Mouse (Mus musculus) heart, embryonic 12.5 days (tissue): ENCODE measurements around the gene Prdx6. TPM values are rescaled to one million over a fixed set of nuclear protein-coding genes. Genes with fewer than 3 reads are reported as not detected.

ENCODE experiments used
- ATAC-seq: fragments of 200-750 bp; cut with Nextera tagmentation; 2 replicates; pipeline ENCODE4 v1.8.0; 2017; ENCODE audit warnings: moderate TSS enrichment, moderate library complexity; ENCODE audit not compliant: insufficient number of reproducible peaks, low FRiP score
- H3K27ac ChIP-seq: fragments of 300-500 bp; sonication (generic); 2 replicates; pipeline ENCODE4 v1.5.1; 2016; ENCODE audit warnings: mild to moderate bottlenecking, moderate library complexity; ENCODE audit not compliant: poor library complexity, severe bottlenecking
- H3K27me3 ChIP-seq: fragments of 300-500 bp; sonication (generic); replicated peaks from 2 replicates; pipeline ENCODE4 v1.6.1; 2016; ENCODE audit warnings: mild to moderate bottlenecking, moderate library complexity
- H3K36me3 ChIP-seq: fragments of 300-500 bp; sonication (generic); 2 replicates; pipeline ENCODE4 v1.6.1; 2016; ENCODE audit warnings: mild to moderate bottlenecking, moderate library complexity
- H3K4me1 ChIP-seq: fragments of 300-500 bp; sonication (generic); replicated peaks from 2 replicates; pipeline ENCODE4 v1.6.1; 2016; ENCODE audit warnings: mild to moderate bottlenecking
- H3K4me2 ChIP-seq: fragments of 300-500 bp; sonication (generic); 2 replicates; pipeline ENCODE4 v1.6.1; 2016; ENCODE audit warnings: mild to moderate bottlenecking, moderate library complexity
- H3K4me3 ChIP-seq: fragments of 300-500 bp; sonication (generic); 2 replicates; pipeline ENCODE4 v1.5.1; 2016; ENCODE audit warnings: mild to moderate bottlenecking
- H3K9ac ChIP-seq: fragments of 300-500 bp; sonication (generic); 2 replicates; pipeline ENCODE4 v1.6.1; 2016; ENCODE audit warnings: mild to moderate bottlenecking, moderate library complexity
- H3K9me3 ChIP-seq: fragments of 300-500 bp; sonication (generic); replicated peaks from 2 replicates; pipeline ENCODE4 v1.6.1; 2016; ENCODE audit warnings: mild to moderate bottlenecking, moderate library complexity
- WGBS: fragments of 180-500 bp; shearing (Covaris S2); methylation state at CpG from one replicate; pipeline ENCODE4 v1.1.7; 2016; 5-methylcytosine and 5-hydroxymethylcytosine counted together
- polyA plus RNA-seq: library from polyadenylated mRNA; unstranded; fragments of >200 nt; fragmentation: Nextera tagmentation; extraction: Ambion mirVana; gene quantifications from 2 replicates; pipeline ENCODE4 v1.2.1, GENCODE M21; 2016

Prdx6 gene
- polyA plus RNA-seq, 1 experiment from 2014 or later = 403 TPM

- no peaks in the 10 kb centered on the region for H3K9me3 ChIP-seq
- peaks cover 18% of the 10 kb centered on the region for H3K36me3 ChIP-seq
- peaks cover 23% of the 10 kb centered on the region for H3K4me1 ChIP-seq
- H3K9ac ChIP-seq = peak overlapping the region; percentile 95
- peak overlapping the region; percentile 93 for H3K4me3 ChIP-seq
- peak overlapping the region; percentile 76 for H3K4me2 ChIP-seq
- 2% methylated on average over 15 of the region's 15 CpGs for WGBS
- H3K27me3 ChIP-seq = no peaks in the 10 kb centered on the region
- peak overlapping the region; percentile 88 for H3K27ac ChIP-seq
- peak; percentile 67 for ATAC-seq
These were observed 902 bp downstream of the Prdx6 start for GRCm38 (mm10) chr1:161250031-161250603.

- H3K27ac ChIP-seq = peak overlapping the region; percentile 88
These were observed 1.6 kb downstream of the Prdx6 start for GRCm38 (mm10) chr1:161249442-161249841.

GRCm38 (mm10) chr1:161248685-161249084 lies 2.3 kb downstream of the Prdx6 start:
- peaks cover 32% of the 10 kb centered on the region for H3K36me3 ChIP-seq
- H3K9ac ChIP-seq = no peak overlapping the region
- 54% methylated on average over 7 of the region's 7 CpGs for whole genome bisulfite sequencing
- peak overlapping the region; percentile 93 for H3K4me3 ChIP-seq
- no peak overlapping the region for H3K27ac ChIP-seq
- ATAC-seq = no peak
- no peaks in the 10 kb centered on the region for H3K9me3 ChIP-seq
- H3K4me2 ChIP-seq = peak overlapping the region; percentile 76
- peaks cover 23% of the 10 kb centered on the region for H3K4me1 ChIP-seq
- H3K27me3 ChIP-seq = no peaks in the 10 kb centered on the region

More at GRCm38 (mm10) chr1:161249442-161249841, 1.6 kb downstream of the Prdx6 start:
- H3K4me1 ChIP-seq = peaks cover 23% of the 10 kb centered on the region
- H3K36me3 ChIP-seq = peaks cover 24% of the 10 kb centered on the region
- no peaks in the 10 kb centered on the region for H3K27me3 ChIP-seq
- no peak for ATAC-seq
- H3K4me2 ChIP-seq = peak overlapping the region; percentile 76
- WGBS = 18% methylated on average over 6 of the region's 6 CpGs
- H3K9me3 ChIP-seq = no peaks in the 10 kb centered on the region
- peak overlapping the region; percentile 93 for H3K4me3 ChIP-seq
- peak overlapping the region; percentile 95 for H3K9ac ChIP-seq

- Histone ChIP-seq H3K4me2 (peak overlapping the region; percentile 76), H3K9me3 (no peaks in the 10 kb centered on the region), H3K27me3 (no peaks in the 10 kb centered on the region), H3K9ac (no peak overlapping the region), H3K27ac (no peak overlapping the region), H3K36me3 (peaks cover 39% of the 10 kb centered on the region), H3K4me3 (0 out of 2 replicates have a peak overlapping the region, but pooled peaks have one; percentile 13), H3K4me1 (peaks cover 23% of the 10 kb centered on the region)
- ATAC-seq = no peak
- WGBS = 82% methylated on average over 11 of the region's 11 CpGs
These were observed 3.1 kb downstream of the Prdx6 start for GRCm38 (mm10) chr1:161247643-161248580.

GRCm38 (mm10) chr1:161247176-161247575 lies 3.8 kb downstream of the Prdx6 start:
- peaks cover 23% of the 10 kb centered on the region for H3K4me1 ChIP-seq
- WGBS = 80% methylated on average over 3 of the region's 3 CpGs
- H3K9ac ChIP-seq = no peak overlapping the region
- peaks cover 46% of the 10 kb centered on the region for H3K36me3 ChIP-seq
- H3K4me3 ChIP-seq = no peak overlapping the region
- H3K4me2 ChIP-seq = no peak overlapping the region
- H3K27me3 ChIP-seq = no peaks in the 10 kb centered on the region
- no peak overlapping the region for H3K27ac ChIP-seq
- no peaks in the 10 kb centered on the region for H3K9me3 ChIP-seq
- no peak for ATAC-seq

- H3K9ac ChIP-seq = no peak overlapping the region
- no peak overlapping the region for H3K4me3 ChIP-seq
- no peak overlapping the region for H3K4me2 ChIP-seq
- peaks cover 7% of the 10 kb centered on the region; the same call in 1 of the 2 replicates for H3K4me1 ChIP-seq
- WGBS = 96% methylated on average over 4 of the region's 4 CpGs
- ATAC-seq = no peak
- H3K27ac ChIP-seq = no peak overlapping the region
- H3K36me3 ChIP-seq = peaks cover 56% of the 10 kb centered on the region
- no peaks in the 10 kb centered on the region for H3K27me3 ChIP-seq
- H3K9me3 ChIP-seq = no peaks in the 10 kb centered on the region
These were observed 13.3 kb downstream of the Prdx6 start for GRCm38 (mm10) chr1:161237750-161238149.

- H3K4me2 ChIP-seq = no peak overlapping the region
- no peak overlapping the region for H3K27ac ChIP-seq
- H3K9me3 ChIP-seq = no peaks in the 10 kb centered on the region
- peaks cover 52% of the 10 kb centered on the region for H3K36me3 ChIP-seq
- H3K27me3 ChIP-seq = no peaks in the 10 kb centered on the region
- ATAC-seq = no peak
- 93% methylated on average over 7 of the region's 7 CpGs for WGBS
- peaks cover 7% of the 10 kb centered on the region; the same call in 1 of the 2 replicates for H3K4me1 ChIP-seq
- no peak overlapping the region for H3K9ac ChIP-seq
- H3K4me3 ChIP-seq = no peak overlapping the region
These were observed 13.7 kb downstream of the Prdx6 start for GRCm38 (mm10) chr1:161237339-161237738.

- no peak overlapping the region for H3K9ac ChIP-seq
- no peak overlapping the region for H3K27ac ChIP-seq
- H3K9me3 ChIP-seq = no peaks in the 10 kb centered on the region
- no peak overlapping the region for H3K4me3 ChIP-seq
- H3K27me3 ChIP-seq = no peaks in the 10 kb centered on the region
- ATAC-seq = no peak
- peaks cover 18% of the 10 kb centered on the region for H3K36me3 ChIP-seq
- 76% methylated on average over 13 of the region's 13 CpGs for WGBS
- no peak overlapping the region for H3K4me2 ChIP-seq
- H3K4me1 ChIP-seq = peaks cover 7% of the 10 kb centered on the region; the same call in 1 of the 2 replicates
These were observed 17.7 kb downstream of the Prdx6 start for GRCm38 (mm10) chr1:161233226-161233839.

GRCm38 (mm10) chr1:161232181-161232580 lies 18.8 kb downstream of the Prdx6 start:
- no peaks in the 10 kb centered on the region for H3K9me3 ChIP-seq
- ATAC-seq = no peak
- no peaks in the 10 kb centered on the region for H3K27me3 ChIP-seq
- peaks cover 6% of the 10 kb centered on the region for H3K36me3 ChIP-seq
- H3K4me1 ChIP-seq = peaks cover 7% of the 10 kb centered on the region; the same call in 1 of the 2 replicates
- WGBS = 86% methylated on average over 5 of the region's 5 CpGs
- H3K4me2 ChIP-seq = no peak overlapping the region
- H3K9ac ChIP-seq = no peak overlapping the region
- no peak overlapping the region for H3K27ac ChIP-seq
- H3K4me3 ChIP-seq = no peak overlapping the region

- Histone ChIP-seq H3K27ac (no peak overlapping the region), H3K4me3 (no peak overlapping the region), H3K36me3 (no peaks in the 10 kb centered on the region), H3K27me3 (no peaks in the 10 kb centered on the region), H3K4me1 (no peaks in the 10 kb centered on the region), H3K9ac (no peak overlapping the region), H3K4me2 (no peak overlapping the region), H3K9me3 (no peaks in the 10 kb centered on the region)
- no peak for ATAC-seq
- 57% methylated on average over 5 of the region's 5 CpGs for WGBS
These were observed 26.2 kb downstream of the Prdx6 start for GRCm38 (mm10) chr1:161224837-161225236.

GRCm38 (mm10) chr1:161219816-161220215 lies 31.2 kb downstream of the Prdx6 start:
- WGBS = 47% methylated on average over 3 of the region's 3 CpGs
- no peak overlapping the region for H3K4me3 ChIP-seq
- no peak overlapping the region for H3K9ac ChIP-seq
- no peaks in the 10 kb centered on the region for H3K4me1 ChIP-seq
- no peak overlapping the region for H3K4me2 ChIP-seq
- no peaks in the 10 kb centered on the region for H3K36me3 ChIP-seq
- no peak overlapping the region for H3K27ac ChIP-seq
- no peaks in the 10 kb centered on the region for H3K27me3 ChIP-seq
- no peak for ATAC-seq
- H3K9me3 ChIP-seq = no peaks in the 10 kb centered on the region
